Mouse (Mus musculus) neural tube, embryonic 12.5 days (tissue): ENCODE data around the gene Trim41. TPM values are rescaled to one million over a fixed set of nuclear protein-coding genes. Genes with fewer than 3 reads are reported as not detected.
A peak's percentile ranks its signal among the peaks of the same experiment; 100 is the strongest.
"Not testable (repeated sequence)": the region's sequence is repeated elsewhere in the genome, so short reads cannot be mapped to it uniquely, and the experiment has no call there.

Source experiments
- ATAC-seq: fragments of 200-750 bp; cut with Nextera tagmentation; 2 replicates; pipeline ENCODE4 v1.8.0; 2017; ENCODE audit warnings: low read depth, mild to moderate bottlenecking, moderate TSS enrichment, moderate library complexity; ENCODE audit not compliant: low FRiP score
- H3K27ac ChIP-seq: fragments of 300-500 bp; sonication (generic); 2 replicates; pipeline ENCODE4 v1.5.1; 2016
- H3K27me3 ChIP-seq: fragments of 300-500 bp; sonication (generic); replicated peaks from 2 replicates; pipeline ENCODE4 v1.6.1; 2016; ENCODE audit warnings: mild to moderate bottlenecking
- H3K36me3 ChIP-seq: fragments of 300-500 bp; sonication (generic); 2 replicates; pipeline ENCODE4 v1.6.1; 2016; ENCODE audit warnings: mild to moderate bottlenecking
- H3K4me1 ChIP-seq: fragments of 300-500 bp; sonication (generic); 2 replicates; pipeline ENCODE4 v1.6.1; 2016
- H3K4me2 ChIP-seq: fragments of 300-500 bp; sonication (generic); replicated peaks from 2 replicates; pipeline ENCODE4 v1.6.1; 2016; ENCODE audit warnings: mild to moderate bottlenecking
- H3K4me3 ChIP-seq: fragments of 300-500 bp; sonication (generic); 2 replicates; pipeline ENCODE4 v1.5.1; 2016
- H3K9ac ChIP-seq: fragments of 300-500 bp; sonication (generic); 2 replicates; pipeline ENCODE4 v1.6.1; 2016; ENCODE audit warnings: mild to moderate bottlenecking
- H3K9me3 ChIP-seq: fragments of 300-500 bp; sonication (generic); 2 replicates; pipeline ENCODE4 v1.6.1; 2016; ENCODE audit warnings: mild to moderate bottlenecking
- WGBS: fragments of 180-500 bp; shearing (Covaris S2); methylation state at CpG from one replicate; pipeline ENCODE4 v1.1.7; 2016; 5-methylcytosine and 5-hydroxymethylcytosine counted together
- polyA plus RNA-seq: library from polyadenylated mRNA; unstranded; fragments of >200 nt; fragmentation: Nextera tagmentation; extraction: Ambion mirVana; gene quantifications from 2 replicates; pipeline ENCODE4 v1.2.1, GENCODE M21; 2016

Trim41 gene
- polyA plus RNA-seq, 1 experiment from 2014 or later = 7.6 TPM

GRCm38 (mm10) chr11:48791894-48792293 is 25.3 kb downstream of the Trim41 start:
- not testable (repeated sequence) for H3K27me3 ChIP-seq, ATAC-seq, H3K4me1 ChIP-seq, H3K4me3 ChIP-seq, H3K9me3 ChIP-seq, H3K27ac ChIP-seq, H3K36me3 ChIP-seq, H3K4me2 ChIP-seq, H3K9ac ChIP-seq
- WGBS = 88% methylated on average over 9 of the region's 9 CpGs

DNA sequence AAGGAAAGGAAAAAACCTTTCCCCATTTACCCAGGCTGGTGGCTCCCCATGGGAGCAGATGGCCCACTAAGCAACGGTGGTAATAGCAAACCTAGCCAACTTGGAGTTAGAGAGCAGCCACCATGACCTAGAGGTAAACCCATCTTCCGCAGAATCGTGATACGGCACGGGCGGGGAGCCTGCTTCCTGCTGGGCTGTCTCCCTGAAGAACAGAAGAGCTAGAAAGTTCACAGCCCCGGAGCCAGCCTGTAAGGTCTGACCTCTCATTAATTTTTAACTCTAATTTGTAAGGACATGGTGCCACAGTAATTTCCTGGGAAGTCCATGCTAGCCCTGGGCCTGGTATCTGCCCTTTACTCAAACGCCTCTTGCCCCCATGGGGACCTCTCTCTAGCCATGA is 26.2 kb downstream of the Trim41 start:
- Histone ChIP-seq H3K4me3 (no peak overlapping the region), H3K4me1 (no peaks in the 10 kb centered on the region), H3K9ac (no peak overlapping the region), H3K27me3 (no peaks in the 10 kb centered on the region), H3K36me3 (no peaks in the 10 kb centered on the region), H3K4me2 (no peak overlapping the region), H3K9me3 (no peaks in the 10 kb centered on the region), H3K27ac (no peak overlapping the region)
- ATAC-seq = no peak
- 44% methylated on average over 8 of the region's 8 CpGs for WGBS

DNA sequence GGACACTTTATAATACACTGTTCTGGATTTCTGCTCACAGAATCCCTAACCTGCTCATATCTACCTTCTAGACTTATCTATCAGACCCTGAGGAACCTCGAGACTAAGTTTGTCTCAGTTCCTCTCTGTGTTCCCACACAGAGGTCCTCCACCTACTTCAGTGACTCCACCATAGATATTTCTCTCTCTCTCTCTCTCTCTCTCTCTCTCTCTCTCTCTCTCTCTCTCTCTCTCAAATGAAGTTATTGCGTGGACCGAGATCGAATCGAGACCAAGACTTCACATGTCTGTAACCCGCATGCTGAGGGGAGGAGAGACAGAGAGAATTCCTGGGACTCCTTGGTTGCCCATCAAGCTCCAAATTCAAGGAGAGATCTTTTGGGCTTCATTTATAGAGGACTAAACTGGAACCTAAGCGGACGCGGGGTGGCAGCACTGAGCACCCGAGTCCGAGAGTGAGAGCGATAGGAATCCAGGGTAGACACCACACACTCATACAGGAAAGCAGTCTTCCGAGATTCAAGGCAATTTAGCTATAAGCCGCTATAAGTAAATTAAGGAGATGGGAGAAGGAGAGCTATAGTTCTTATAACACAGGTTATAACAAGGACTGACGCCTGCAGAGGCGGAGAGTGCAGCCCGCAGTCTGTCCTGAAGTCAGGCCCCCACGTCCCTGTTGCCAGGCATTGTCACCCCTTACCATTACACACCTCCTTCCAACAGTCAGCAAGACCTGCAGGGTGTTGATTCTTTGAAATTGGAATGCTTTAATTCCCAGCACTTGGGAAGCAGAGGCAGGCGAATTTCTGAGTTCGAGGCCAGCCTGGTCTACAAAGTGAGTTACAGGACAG is 27.0 kb downstream of the Trim41 start:
- H3K4me3 ChIP-seq = 0 out of 2 replicates have a peak overlapping the region, but pooled peaks have one; percentile 13
- no peak overlapping the region for H3K9ac ChIP-seq
- no peak overlapping the region for H3K27ac ChIP-seq
- H3K4me1 ChIP-seq = no peaks in the 10 kb centered on the region
- peak; percentile 54; the same call in 1 of the 2 replicates for ATAC-seq
- no peaks in the 10 kb centered on the region for H3K27me3 ChIP-seq
- H3K9me3 ChIP-seq = no peaks in the 10 kb centered on the region
- peak overlapping the region; percentile 52 for H3K4me2 ChIP-seq
- H3K36me3 ChIP-seq = no peaks in the 10 kb centered on the region
- WGBS = 17% methylated on average over 20 of the region's 20 CpGs

- 92% methylated on average over 5 of the region's 5 CpGs for WGBS
- no peaks in the 10 kb centered on the region for H3K4me1 ChIP-seq
These were observed 27.9 kb downstream of the Trim41 start for GRCm38 (mm10) chr11:48789215-48789614.

GRCm38 (mm10) chr11:48788311-48789089 is 28.7 kb downstream of the Trim41 start:
- H3K9me3 ChIP-seq = no peaks in the 10 kb centered on the region
- peak overlapping the region; percentile 37 for H3K4me3 ChIP-seq
- WGBS = 9% methylated on average over 16 of the region's 16 CpGs
- no peaks in the 10 kb centered on the region for H3K36me3 ChIP-seq
- no peak overlapping the region for H3K27ac ChIP-seq
- 0 out of 2 replicates have a peak overlapping the region, but pooled peaks have one; percentile 44 for H3K9ac ChIP-seq
- no peaks in the 10 kb centered on the region for H3K4me1 ChIP-seq
- H3K27me3 ChIP-seq = no peaks in the 10 kb centered on the region
- H3K4me2 ChIP-seq = peak overlapping the region; percentile 60
- peak; percentile 77 for ATAC-seq

More at GRCm38 (mm10) chr11:48789215-48789614, 27.9 kb downstream of the Trim41 start:
- H3K4me3 ChIP-seq = no peak overlapping the region
- H3K4me2 ChIP-seq = no peak overlapping the region
- H3K9me3 ChIP-seq = no peaks in the 10 kb centered on the region
- H3K27ac ChIP-seq = no peak overlapping the region
- no peaks in the 10 kb centered on the region for H3K27me3 ChIP-seq
- H3K36me3 ChIP-seq = no peaks in the 10 kb centered on the region
- no peak overlapping the region for H3K9ac ChIP-seq
- ATAC-seq = no peak

GRCm38 (mm10) chr11:48787455-48788211 is 29.5 kb downstream of the Trim41 start:
- H3K9ac ChIP-seq = no peak overlapping the region
- H3K27me3 ChIP-seq = no peaks in the 10 kb centered on the region
- 54% methylated on average over 10 of the region's 10 CpGs for WGBS
- peak overlapping the region; percentile 60 for H3K4me2 ChIP-seq
- H3K4me3 ChIP-seq = no peak overlapping the region
- H3K4me1 ChIP-seq = no peaks in the 10 kb centered on the region
- H3K9me3 ChIP-seq = no peaks in the 10 kb centered on the region
- H3K27ac ChIP-seq = no peak overlapping the region
- no peaks in the 10 kb centered on the region for H3K36me3 ChIP-seq
- ATAC-seq = peak; percentile 63

GRCm38 (mm10) chr11:48782243-48782642 is 34.9 kb downstream of the Trim41 start:
- Histone ChIP-seq H3K36me3 (no peaks in the 10 kb centered on the region), H3K27me3 (no peaks in the 10 kb centered on the region), H3K9me3 (no peaks in the 10 kb centered on the region), H3K9ac (no peak overlapping the region), H3K4me3 (no peak overlapping the region), H3K4me1 (no peaks in the 10 kb centered on the region), H3K4me2 (no peak overlapping the region), H3K27ac (no peak overlapping the region)
- no peak for ATAC-seq
- WGBS = 83% methylated on average over 4 of the region's 4 CpGs

GRCm38 (mm10) chr11:48779450-48779849 is 37.7 kb downstream of the Trim41 start:
- Histone ChIP-seq H3K9me3 (no peaks in the 10 kb centered on the region), H3K4me3 (no peak overlapping the region), H3K27ac (no peak overlapping the region), H3K27me3 (no peaks in the 10 kb centered on the region), H3K36me3 (no peaks in the 10 kb centered on the region), H3K9ac (no peak overlapping the region), H3K4me2 (no peak overlapping the region), H3K4me1 (no peaks in the 10 kb centered on the region)
- WGBS = 34% methylated on average over 7 of the region's 7 CpGs
- ATAC-seq = no peak

- Histone ChIP-seq H3K9ac (no peak overlapping the region), H3K9me3 (no peaks in the 10 kb centered on the region), H3K36me3 (no peaks in the 10 kb centered on the region), H3K27me3 (no peaks in the 10 kb centered on the region), H3K4me3 (no peak overlapping the region), H3K4me1 (no peaks in the 10 kb centered on the region), H3K4me2 (no peak overlapping the region), H3K27ac (no peak overlapping the region)
- no peak for ATAC-seq
- WGBS = 90% methylated on average over 9 of the region's 9 CpGs
These were observed 39.9 kb downstream of the Trim41 start for GRCm38 (mm10) chr11:48777303-48777702.

- H3K36me3 ChIP-seq = no peaks in the 10 kb centered on the region
- ATAC-seq = no peak
- no peaks in the 10 kb centered on the region for H3K27me3 ChIP-seq
- WGBS = 51% methylated on average over 9 of the region's 9 CpGs
- H3K9me3 ChIP-seq = no peaks in the 10 kb centered on the region
- no peak overlapping the region for H3K4me3 ChIP-seq
- H3K9ac ChIP-seq = no peak overlapping the region
- no peak overlapping the region for H3K4me2 ChIP-seq
- no peak overlapping the region for H3K27ac ChIP-seq
- no peaks in the 10 kb centered on the region for H3K4me1 ChIP-seq
These were observed 40.5 kb downstream of the Trim41 start for GRCm38 (mm10) chr11:48776664-48777063.

- peak overlapping the region; percentile 26; the same call in 1 of the 2 replicates for H3K4me2 ChIP-seq
- no peaks in the 10 kb centered on the region for H3K36me3 ChIP-seq
- no peak overlapping the region for H3K9ac ChIP-seq
- no peak; the same call in 1 of the 2 replicates for ATAC-seq
- H3K9me3 ChIP-seq = no peaks in the 10 kb centered on the region
- no peak overlapping the region for H3K4me3 ChIP-seq
- WGBS = 4% methylated on average over 7 of the region's 7 CpGs
- no peaks in the 10 kb centered on the region for H3K27me3 ChIP-seq
- no peak overlapping the region for H3K27ac ChIP-seq
- no peaks in the 10 kb centered on the region for H3K4me1 ChIP-seq
These were observed 41.7 kb downstream of the Trim41 start for GRCm38 (mm10) chr11:48775483-48775882.
